Mouse (Mus musculus) olfactory bulb, adult 2 months (tissue): ENCODE results near the gene Ociad2.

Source experiments
- CTCF ChIP-seq: fragments of 200-500 bp; IDR thresholded peaks from 2 replicates; pipeline ENCODE4 v1.5.1; 2012; ENCODE audit warnings: low read depth, mild to moderate bottlenecking, low read length, moderate library complexity; ENCODE audit not compliant: insufficient read depth
- POLR2A ChIP-seq: fragments of 200-500 bp; IDR thresholded peaks from 2 replicates; pipeline ENCODE4 v1.6.1; 2012; ENCODE audit warnings: mild to moderate bottlenecking, low read depth, low read length, moderate library complexity; ENCODE audit not compliant: insufficient read depth

DNA sequence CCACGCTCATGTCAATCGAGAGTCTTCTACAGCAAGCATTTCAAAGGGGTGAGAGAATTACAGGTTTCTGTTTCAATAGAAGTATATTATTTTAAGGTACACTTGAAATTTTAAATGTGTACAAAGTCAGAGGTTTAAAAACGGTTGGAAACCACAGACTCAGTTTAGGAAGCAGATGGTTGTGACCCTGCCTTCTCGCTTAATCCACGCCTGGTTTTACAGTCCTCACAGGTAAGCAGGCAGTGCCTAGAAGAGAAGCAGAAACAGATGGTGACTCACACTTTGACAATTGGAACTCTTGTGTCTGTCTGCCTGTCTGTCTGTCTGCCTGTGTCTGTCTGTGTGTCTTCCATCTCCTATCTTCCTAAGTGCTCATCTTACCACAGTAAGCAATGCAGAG lies 17.2 kb downstream of the Ociad2 start:
- TF ChIP-seq POLR2A (no peak), CTCF (no peak)
